Mouse (Mus musculus) intestine, embryonic 15.5 days (tissue): ENCODE results near the gene Dnm1. TPM values are rescaled to one million over a fixed set of nuclear protein-coding genes. Genes with fewer than 3 reads are reported as not detected.
A peak's percentile ranks its signal among the peaks of the same experiment; 100 is the strongest.

Experiments used
- ATAC-seq: fragments of 200-750 bp; cut with Nextera tagmentation; 2 replicates; pipeline ENCODE4 v1.8.0; 2017; ENCODE audit warnings: moderate TSS enrichment, moderate library complexity
- H3K27ac ChIP-seq: fragments of 300-500 bp; sonication (generic); 2 replicates; pipeline ENCODE4 v1.5.1; 2015; ENCODE audit warnings: mild to moderate bottlenecking, inconsistent platforms
- H3K27me3 ChIP-seq: fragments of 300-500 bp; sonication (generic); replicated peaks from 2 replicates; pipeline ENCODE4 v1.6.1; 2015; ENCODE audit warnings: inconsistent platforms
- H3K36me3 ChIP-seq: fragments of 300-500 bp; sonication (generic); 2 replicates; pipeline ENCODE4 v1.6.1; 2015; ENCODE audit warnings: inconsistent platforms
- H3K4me1 ChIP-seq: fragments of 300-500 bp; sonication (generic); replicated peaks from 2 replicates; pipeline ENCODE4 v1.6.1; 2015; ENCODE audit warnings: inconsistent platforms
- H3K4me2 ChIP-seq: fragments of 300-500 bp; sonication (generic); replicated peaks from 2 replicates; pipeline ENCODE4 v1.6.1; 2015; ENCODE audit warnings: mild to moderate bottlenecking, inconsistent platforms
- H3K4me3 ChIP-seq: fragments of 300-500 bp; sonication (generic); replicated peaks from 2 replicates; pipeline ENCODE4 v1.5.1; 2015; ENCODE audit warnings: inconsistent platforms
- H3K9ac ChIP-seq: fragments of 300-500 bp; sonication (generic); 2 replicates; pipeline ENCODE4 v1.6.1; 2015; ENCODE audit warnings: inconsistent platforms
- H3K9me3 ChIP-seq: fragments of 300-500 bp; sonication (generic); 2 replicates; pipeline ENCODE4 v1.6.1; 2016; ENCODE audit warnings: inconsistent platforms
- WGBS: fragments of 180-500 bp; shearing (Covaris S2); methylation state at CpG from one replicate; pipeline ENCODE4 v1.1.7; 2015; 5-methylcytosine and 5-hydroxymethylcytosine counted together
- polyA plus RNA-seq: library from polyadenylated mRNA; unstranded; fragments of >200 nt; fragmentation: Nextera tagmentation; extraction: Ambion mirVana; gene quantifications from 2 replicates; pipeline ENCODE4 v1.2.1, GENCODE M21; 2015

Dnm1 gene
- polyA plus RNA-seq, 1 experiment from 2014 or later: 12.2 TPM

DNA sequence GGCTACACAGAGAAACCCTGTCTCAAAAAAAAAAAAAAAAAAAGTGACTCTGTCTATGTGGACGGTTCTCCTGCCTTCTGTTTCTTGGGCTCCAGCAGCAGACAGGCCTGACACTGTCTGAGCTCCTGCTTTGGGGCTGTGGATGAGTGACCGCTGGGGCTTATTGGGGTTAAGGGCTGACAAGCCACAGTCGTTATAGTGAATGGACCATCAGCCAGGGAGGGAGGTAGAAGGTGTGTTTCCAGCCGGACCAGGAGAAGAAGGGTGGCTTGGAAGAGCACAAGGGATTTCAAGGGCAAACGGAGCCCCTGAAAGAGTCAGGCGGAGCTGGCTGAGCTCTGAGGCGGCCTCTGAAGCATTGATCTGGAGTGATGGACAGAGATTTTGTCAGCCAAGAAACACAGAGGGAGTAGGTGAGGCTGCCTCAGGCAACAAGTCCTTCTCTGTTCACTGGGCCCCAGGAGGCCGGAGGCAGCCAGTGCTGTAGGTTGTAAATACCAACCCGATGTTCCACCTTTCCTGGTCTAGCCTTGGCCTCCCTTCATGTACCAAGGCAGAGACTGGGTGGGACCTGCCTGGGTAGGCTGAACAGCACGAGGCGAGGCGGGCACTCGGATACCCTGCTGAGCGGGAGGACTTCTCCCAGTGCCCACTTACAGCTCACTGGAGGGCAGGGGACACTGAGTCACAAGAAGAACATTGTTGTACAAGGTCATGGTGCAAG is 8.4 kb downstream of the Dnm1 start:
- Histone ChIP-seq H3K4me3 (no peak overlapping the region), H3K9me3 (no peaks in the 10 kb centered on the region), H3K27ac (no peak overlapping the region), H3K4me1 (0 out of 2 replicates have a peak, but pooled peaks cover 7% of the 10 kb centered on the region), H3K9ac (no peak overlapping the region), H3K27me3 (no peaks in the 10 kb centered on the region), H3K4me2 (no peak overlapping the region), H3K36me3 (no peaks in the 10 kb centered on the region)
- WGBS: 80% methylated on average over 14 of the region's 14 CpGs
- ATAC-seq: no peak

DNA sequence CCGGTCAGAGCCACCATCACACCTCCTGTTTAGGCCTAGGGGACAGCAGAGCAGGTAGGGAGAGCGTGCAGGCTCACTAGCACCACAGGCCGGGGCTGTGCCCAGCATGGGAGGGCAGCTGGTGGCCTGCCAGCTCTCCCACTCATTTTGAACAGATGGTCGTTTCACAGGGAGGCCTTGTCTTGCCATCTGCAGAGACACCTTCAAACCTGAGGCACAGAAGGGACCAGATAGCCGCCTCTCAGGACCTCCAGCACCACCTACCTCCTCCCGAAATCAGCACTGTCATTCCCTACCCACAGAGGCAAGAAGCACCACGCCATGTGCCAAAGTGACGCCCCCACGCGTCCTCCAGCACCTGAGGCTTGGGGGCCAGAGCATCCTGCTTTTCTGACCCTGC is 9.1 kb downstream of the Dnm1 start:
- ATAC-seq: no peak
- Histone ChIP-seq H3K9me3 (no peaks in the 10 kb centered on the region), H3K9ac (no peak overlapping the region), H3K27me3 (no peaks in the 10 kb centered on the region), H3K27ac (no peak overlapping the region), H3K4me1 (0 out of 2 replicates have a peak, but pooled peaks cover 4% of the 10 kb centered on the region), H3K4me3 (no peak overlapping the region), H3K36me3 (no peaks in the 10 kb centered on the region), H3K4me2 (no peak overlapping the region)
- 83% methylated on average over 10 of the region's 10 CpGs for WGBS

DNA sequence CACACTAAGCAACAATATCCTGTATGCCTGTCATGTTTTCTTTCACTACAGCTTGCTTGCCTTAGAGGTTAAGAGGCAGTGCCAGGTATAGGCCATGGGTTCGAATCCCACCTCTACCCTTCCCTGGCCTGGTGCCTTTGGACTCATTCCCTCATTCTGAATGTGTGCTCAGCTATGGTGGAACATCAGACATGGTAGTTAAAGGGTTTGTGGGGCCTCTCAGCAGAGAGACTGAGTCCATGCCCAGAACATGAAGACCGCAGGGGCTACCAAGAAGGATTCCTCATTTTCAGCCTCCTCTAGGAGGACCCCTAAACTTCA is 9.8 kb downstream of the Dnm1 start:
- Histone ChIP-seq H3K27me3 (no peaks in the 10 kb centered on the region), H3K27ac (no peak overlapping the region), H3K9ac (no peak overlapping the region), H3K4me2 (no peak overlapping the region), H3K4me3 (no peak overlapping the region), H3K4me1 (0 out of 2 replicates have a peak, but pooled peaks cover 4% of the 10 kb centered on the region), H3K36me3 (no peaks in the 10 kb centered on the region), H3K9me3 (no peaks in the 10 kb centered on the region)
- 98% methylated on average over 2 of the region's 2 CpGs for WGBS
- no peak for ATAC-seq

DNA sequence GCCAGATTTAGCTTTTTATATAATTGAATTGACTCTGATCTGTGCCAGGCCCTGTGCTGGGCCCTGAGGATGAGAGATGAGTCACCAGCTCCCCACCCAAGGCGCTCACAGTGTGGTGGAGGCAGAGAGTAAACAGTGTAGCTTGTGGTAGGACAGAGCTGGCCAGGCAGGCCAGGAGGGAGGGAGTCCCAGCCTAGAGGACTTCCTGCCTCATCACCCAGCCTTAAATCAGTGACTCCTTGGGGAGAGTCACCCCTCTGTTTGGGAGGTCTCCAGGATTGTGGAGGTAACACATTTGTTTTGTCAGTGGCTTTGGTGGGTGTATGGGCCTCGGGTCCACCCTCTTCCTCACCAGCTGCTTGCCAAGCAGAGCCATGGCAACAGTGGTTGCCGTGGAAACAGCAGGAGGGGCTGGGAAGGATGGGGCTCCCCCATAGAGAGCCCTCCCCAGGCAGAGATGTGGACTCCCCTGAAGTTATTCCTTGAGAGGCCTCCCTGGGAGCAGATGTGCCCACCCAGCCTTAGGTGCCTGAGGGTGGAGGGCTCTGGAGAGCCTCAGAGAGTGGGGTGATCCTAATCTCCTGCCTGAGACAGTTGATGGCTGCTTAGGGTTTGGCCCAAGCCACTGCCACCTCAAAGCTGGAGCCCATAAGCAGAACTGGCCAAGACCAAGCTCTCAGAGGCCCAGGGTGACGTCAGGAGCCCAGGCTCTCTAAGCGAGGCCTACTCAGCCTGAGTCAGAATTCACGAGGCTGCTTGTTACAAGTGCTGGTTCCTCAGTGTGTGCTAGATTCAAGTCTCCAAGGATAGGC is 10.4 kb downstream of the Dnm1 start:
- ATAC-seq: peak; percentile 54; the same call in 1 of the 2 replicates
- H3K4me2 ChIP-seq: no peak overlapping the region
- 0 out of 2 replicates have a peak, but pooled peaks cover 4% of the 10 kb centered on the region for H3K4me1 ChIP-seq
- H3K4me3 ChIP-seq: no peak overlapping the region
- 71% methylated on average over 6 of the region's 6 CpGs for WGBS
- no peak overlapping the region for H3K9ac ChIP-seq
- H3K36me3 ChIP-seq: 0 out of 2 replicates have a peak, but pooled peaks cover under 1% of the 10 kb centered on the region
- H3K27ac ChIP-seq: no peak overlapping the region
- no peaks in the 10 kb centered on the region for H3K27me3 ChIP-seq
- H3K9me3 ChIP-seq: no peaks in the 10 kb centered on the region

DNA sequence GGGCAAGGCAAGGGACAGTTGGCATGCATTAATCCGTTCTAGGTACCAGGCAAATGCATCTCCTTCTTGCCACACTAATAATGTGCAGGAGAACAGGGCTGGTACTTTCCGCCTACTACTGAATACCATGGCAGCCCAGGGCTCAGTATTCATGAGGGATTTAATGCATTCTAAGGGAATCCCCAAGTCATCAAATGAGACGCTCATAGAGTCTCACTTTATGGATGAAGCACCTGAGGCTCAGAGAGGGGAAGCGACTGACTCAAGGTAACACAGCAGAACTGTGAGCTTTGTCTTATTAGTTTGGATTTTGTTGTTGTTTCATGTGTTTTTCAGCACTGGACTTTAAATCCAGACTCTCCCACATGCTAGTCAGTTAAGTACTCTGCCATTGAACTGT is 11.1 kb downstream of the Dnm1 start:
- H3K27me3 ChIP-seq: no peaks in the 10 kb centered on the region
- ATAC-seq: no peak
- H3K9me3 ChIP-seq: no peaks in the 10 kb centered on the region
- 0 out of 2 replicates have a peak, but pooled peaks cover 4% of the 10 kb centered on the region for H3K4me1 ChIP-seq
- WGBS: 91% methylated on average over 4 of the region's 4 CpGs
- H3K4me3 ChIP-seq: no peak overlapping the region
- no peak overlapping the region for H3K4me2 ChIP-seq
- H3K36me3 ChIP-seq: 0 out of 2 replicates have a peak, but pooled peaks cover 3% of the 10 kb centered on the region
- H3K27ac ChIP-seq: no peak overlapping the region
- H3K9ac ChIP-seq: no peak overlapping the region

DNA sequence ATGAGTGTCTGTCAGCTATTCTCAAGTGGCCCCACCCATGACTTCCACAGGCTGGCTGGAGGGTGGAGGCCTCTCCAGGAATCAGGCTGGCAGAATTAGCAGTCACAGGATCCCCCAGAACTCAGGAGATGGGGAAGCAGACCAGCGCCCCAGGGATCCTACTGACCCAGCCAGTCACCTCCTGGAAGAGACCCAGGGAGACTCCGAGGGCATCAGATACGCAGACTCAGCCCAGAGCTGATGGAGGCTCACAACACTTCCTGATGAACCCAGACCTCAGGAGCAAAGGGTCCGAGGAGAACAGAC is 11.6 kb downstream of the Dnm1 start:
- no peaks in the 10 kb centered on the region for H3K9me3 ChIP-seq
- H3K27me3 ChIP-seq: no peaks in the 10 kb centered on the region
- no peak overlapping the region for H3K9ac ChIP-seq
- H3K36me3 ChIP-seq: 0 out of 2 replicates have a peak, but pooled peaks cover 3% of the 10 kb centered on the region
- H3K4me3 ChIP-seq: no peak overlapping the region
- ATAC-seq: no peak
- H3K4me2 ChIP-seq: no peak overlapping the region
- 0 out of 2 replicates have a peak, but pooled peaks cover 4% of the 10 kb centered on the region for H3K4me1 ChIP-seq
- 79% methylated on average over 4 of the region's 4 CpGs for WGBS
- no peak overlapping the region for H3K27ac ChIP-seq

DNA sequence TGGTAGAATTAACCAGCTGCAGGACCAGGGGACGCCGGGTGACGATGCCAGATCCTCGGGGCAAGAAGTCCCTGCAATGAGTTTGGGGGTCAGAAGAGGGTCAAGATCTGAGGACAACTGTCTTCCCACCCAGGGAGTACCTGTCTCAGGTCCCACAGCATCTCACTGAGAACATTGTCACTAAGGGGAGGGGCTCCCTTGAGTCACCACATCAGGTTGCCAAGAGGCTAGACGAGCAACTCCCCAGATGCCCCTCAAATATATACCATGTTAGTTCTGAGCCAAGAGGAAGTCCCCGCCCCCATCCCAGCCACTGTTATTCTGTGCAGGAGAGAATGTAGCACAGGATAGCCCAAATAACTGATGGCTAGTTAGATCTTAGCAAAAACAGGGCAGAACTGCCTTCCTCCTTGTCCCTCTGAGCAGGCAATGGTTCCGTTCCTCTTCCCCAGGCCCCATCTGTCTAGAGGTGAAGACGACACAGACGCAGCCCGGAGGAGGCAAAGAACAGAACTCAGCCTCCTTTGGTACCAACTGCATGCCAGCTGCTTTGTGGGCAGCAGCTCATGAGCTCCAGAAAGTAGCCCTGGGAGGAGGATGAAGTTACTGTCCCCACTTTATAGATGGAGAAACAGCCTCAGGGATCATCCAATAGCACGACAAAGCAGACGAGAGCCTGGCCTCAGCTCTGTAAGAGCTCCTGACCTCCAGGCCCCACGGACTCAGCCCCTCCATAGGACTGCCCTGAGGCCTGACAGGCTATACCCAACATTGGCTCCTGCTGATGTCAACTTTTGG is 12.1 kb downstream of the Dnm1 start:
- Histone ChIP-seq H3K36me3 (0 out of 2 replicates have a peak, but pooled peaks cover 3% of the 10 kb centered on the region), H3K9me3 (no peaks in the 10 kb centered on the region), H3K27me3 (no peaks in the 10 kb centered on the region), H3K4me1 (0 out of 2 replicates have a peak, but pooled peaks cover 4% of the 10 kb centered on the region), H3K4me3 (no peak overlapping the region), H3K4me2 (no peak overlapping the region), H3K27ac (no peak overlapping the region), H3K9ac (no peak overlapping the region)
- no peak for ATAC-seq
- WGBS: 78% methylated on average over 13 of the region's 13 CpGs

DNA sequence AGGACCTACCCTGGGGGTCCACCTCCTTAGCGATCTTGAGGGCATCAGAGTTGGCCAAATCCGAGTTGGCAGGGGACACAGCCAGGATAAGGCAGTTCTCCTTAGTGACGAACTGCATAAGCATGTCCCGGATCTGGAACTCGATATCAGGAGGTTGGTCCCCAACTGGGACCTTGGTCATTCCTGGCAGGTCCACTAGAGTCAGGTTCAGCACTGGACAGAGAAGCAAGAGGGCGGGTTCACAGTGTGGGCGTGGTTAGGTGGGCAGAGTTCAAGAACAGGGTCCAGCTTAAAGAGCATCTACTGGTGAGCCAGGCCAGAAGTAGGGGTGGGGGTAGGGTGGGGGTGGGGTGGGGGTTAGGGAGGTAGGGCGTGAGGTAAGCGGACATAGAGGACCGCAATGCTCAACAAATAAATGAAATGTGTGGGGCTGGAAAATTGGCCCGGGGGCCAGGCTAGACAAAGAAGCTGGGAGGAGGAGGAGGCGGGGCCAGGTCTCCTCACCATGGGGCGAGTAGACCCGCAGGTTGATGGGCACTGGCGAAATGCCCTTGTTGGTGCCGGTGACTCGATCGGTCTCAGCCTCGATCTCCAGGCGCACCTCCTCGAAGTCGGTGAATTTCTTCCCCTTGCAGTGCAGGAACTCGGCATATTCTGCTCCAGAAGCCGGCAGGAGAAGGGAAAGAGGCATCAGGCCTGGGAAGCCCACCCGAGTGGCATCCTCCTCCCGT is 13.1 kb downstream of the Dnm1 start:
- no peak overlapping the region for H3K4me3 ChIP-seq
- H3K4me1 ChIP-seq: 0 out of 2 replicates have a peak, but pooled peaks cover 4% of the 10 kb centered on the region
- no peaks in the 10 kb centered on the region for H3K9me3 ChIP-seq
- 50% methylated on average over 26 of the region's 26 CpGs for WGBS
- 0 out of 2 replicates have a peak, but pooled peaks cover 3% of the 10 kb centered on the region for H3K36me3 ChIP-seq
- H3K27me3 ChIP-seq: no peaks in the 10 kb centered on the region
- no peak overlapping the region for H3K4me2 ChIP-seq
- no peak overlapping the region for H3K9ac ChIP-seq
- H3K27ac ChIP-seq: no peak overlapping the region
- no peak for ATAC-seq

DNA sequence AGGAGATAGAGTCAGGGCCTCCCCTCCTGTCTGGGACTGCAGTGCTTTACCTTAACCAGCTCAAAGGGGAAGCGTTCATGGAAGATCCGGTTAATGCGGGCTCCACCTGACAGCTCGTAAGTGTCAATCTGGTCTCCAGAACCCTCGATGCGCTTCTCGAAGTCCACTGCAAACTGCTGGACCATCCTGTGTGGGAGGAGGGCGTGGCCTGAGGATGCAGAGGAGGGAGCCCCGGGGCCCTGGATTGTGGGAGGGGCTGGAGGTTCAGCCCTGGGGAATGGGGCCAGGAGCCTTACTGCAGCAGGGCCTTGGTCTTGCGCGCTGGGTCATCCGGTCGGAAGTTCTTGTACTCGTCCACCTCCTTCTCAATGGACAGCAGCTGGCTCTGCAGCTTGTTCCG is 17.2 kb downstream of the Dnm1 start:
- H3K9ac ChIP-seq: no peak overlapping the region
- 55% methylated on average over 15 of the region's 15 CpGs for WGBS
- H3K9me3 ChIP-seq: no peaks in the 10 kb centered on the region
- H3K4me2 ChIP-seq: no peak overlapping the region
- H3K4me1 ChIP-seq: no peaks in the 10 kb centered on the region
- no peak overlapping the region for H3K4me3 ChIP-seq
- H3K27me3 ChIP-seq: no peaks in the 10 kb centered on the region
- no peak overlapping the region for H3K27ac ChIP-seq
- ATAC-seq: no peak
- peaks cover 10% of the 10 kb centered on the region; the same call in 1 of the 2 replicates for H3K36me3 ChIP-seq

DNA sequence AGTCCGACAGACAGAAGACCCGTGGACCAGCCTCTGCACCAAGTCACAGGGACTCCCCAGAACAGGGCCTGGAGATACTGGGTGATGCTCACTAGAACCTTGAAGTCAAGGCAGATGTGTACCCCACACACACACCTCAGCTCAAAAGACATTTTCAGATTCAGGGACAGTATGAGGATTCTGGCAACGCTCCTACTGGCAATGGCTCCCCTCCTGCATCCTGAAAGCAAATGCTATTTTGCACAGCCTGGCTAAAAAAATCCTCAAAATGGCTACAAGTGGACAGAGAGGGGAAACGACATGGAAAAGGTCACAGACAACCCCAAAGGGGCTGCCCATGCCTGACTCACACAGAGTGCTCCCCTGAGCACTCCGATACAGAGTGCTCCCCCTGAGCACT is 21.0 kb downstream of the Dnm1 start:
- Histone ChIP-seq H3K4me2 (no peak overlapping the region), H3K36me3 (peaks cover 6% of the 10 kb centered on the region; the same call in 1 of the 2 replicates), H3K4me3 (no peak overlapping the region), H3K9me3 (no peaks in the 10 kb centered on the region), H3K27me3 (no peaks in the 10 kb centered on the region), H3K27ac (no peak overlapping the region), H3K4me1 (peaks cover 4% of the 10 kb centered on the region; the same call in 1 of the 2 replicates), H3K9ac (no peak overlapping the region)
- no peak for ATAC-seq
- WGBS: 85% methylated on average over 5 of the region's 5 CpGs

DNA sequence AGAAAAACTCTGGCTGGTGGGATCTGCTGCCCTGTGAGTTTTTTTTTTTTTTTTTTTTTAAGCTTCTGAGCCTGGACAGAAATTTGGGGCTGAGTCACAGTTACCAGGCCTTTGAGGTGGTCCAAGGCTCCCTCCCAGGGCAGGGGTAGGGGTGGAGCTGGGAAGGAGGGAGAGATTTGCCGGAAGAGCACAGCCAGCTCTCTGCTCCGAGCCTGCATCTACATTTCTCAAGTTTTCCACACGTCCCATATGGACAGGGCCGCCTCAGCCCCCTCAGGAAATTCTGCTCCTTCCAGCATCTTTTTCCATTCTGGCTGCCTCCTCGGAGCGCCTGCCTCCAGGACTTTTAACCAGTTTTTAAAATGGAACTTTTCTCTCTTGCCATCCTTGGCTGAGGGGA is 23.6 kb downstream of the Dnm1 start:
- H3K4me2 ChIP-seq: no peak overlapping the region
- no peak overlapping the region; the same call in 1 of the 2 replicates for H3K27ac ChIP-seq
- no peak overlapping the region for H3K9ac ChIP-seq
- peaks cover 4% of the 10 kb centered on the region; the same call in 1 of the 2 replicates for H3K36me3 ChIP-seq
- no peak overlapping the region for H3K4me3 ChIP-seq
- peaks cover 12% of the 10 kb centered on the region; the same call in 1 of the 2 replicates for H3K4me1 ChIP-seq
- H3K9me3 ChIP-seq: no peaks in the 10 kb centered on the region
- ATAC-seq: no peak
- H3K27me3 ChIP-seq: no peaks in the 10 kb centered on the region
- WGBS: 43% methylated on average over 6 of the region's 6 CpGs
